Mouse (Mus musculus): Measurements from ENCODE around the gene Lpar2.

DNA sequence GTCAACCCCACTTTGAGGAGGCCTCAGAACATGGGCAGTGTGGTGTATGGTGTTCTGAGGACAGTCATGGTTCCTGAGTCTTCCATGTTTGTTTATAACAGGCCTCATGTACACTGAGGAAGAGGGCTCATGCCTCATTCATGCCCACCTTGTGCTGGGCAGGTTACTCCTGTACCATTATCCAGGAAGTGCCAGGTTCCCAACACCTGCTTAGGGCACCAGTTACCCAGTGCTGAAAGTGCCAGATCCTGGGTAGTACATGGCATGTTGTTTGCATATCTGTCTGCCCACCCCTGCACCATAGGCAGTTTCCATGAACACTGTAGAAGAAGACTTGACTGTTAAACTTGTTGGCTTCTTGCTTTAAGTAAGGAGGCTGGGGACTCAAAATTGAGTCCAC, 20.0 kb upstream of the Lpar2 start:
- TF ChIP-seq CTCF (IDR thresholded peaks at IDR 0.05; ENCODE audit: low read depth, low read length) = no peak
- TF ChIP-seq POLR2A (IDR thresholded peaks at IDR 0.05; ENCODE audit: borderline replicate concordance, low read depth, low read length) = no peak

All from bone marrow macrophage, adult 2 months (primary cell).